Mouse (Mus musculus) liver, embryonic 13.5 days (tissue): ENCODE measurements around the gene Sema4g. TPM values are rescaled to one million over a fixed set of nuclear protein-coding genes. Genes with fewer than 3 reads are reported as not detected.

Source experiments
- ATAC-seq: fragments of 200-750 bp; cut with Nextera tagmentation; 2 replicates; pipeline ENCODE4 v1.8.0; 2017; ENCODE audit warnings: low read depth, mild to moderate bottlenecking, moderate number of reproducible peaks, moderate library complexity
- DNase-seq: peaks from one replicate; pipeline ENCODE4 v3.0.0; 2022
- H3K27ac ChIP-seq: fragments of 300-500 bp; sonication (generic); 2 replicates; pipeline ENCODE4 v1.5.1; 2015; ENCODE audit warnings: moderate library complexity, mild to moderate bottlenecking, inconsistent platforms
- H3K27me3 ChIP-seq: fragments of 300-500 bp; sonication (generic); 2 replicates; pipeline ENCODE4 v1.6.1; 2015; ENCODE audit warnings: mild to moderate bottlenecking, inconsistent platforms
- H3K36me3 ChIP-seq: fragments of 300-500 bp; sonication (generic); 2 replicates; pipeline ENCODE4 v1.6.1; 2015; ENCODE audit warnings: mild to moderate bottlenecking, inconsistent platforms
- H3K4me1 ChIP-seq: fragments of 300-500 bp; sonication (generic); replicated peaks from 2 replicates; pipeline ENCODE4 v1.6.1; 2015; ENCODE audit warnings: inconsistent platforms
- H3K4me2 ChIP-seq: fragments of 300-500 bp; sonication (generic); 2 replicates; pipeline ENCODE4 v1.6.1; 2015; ENCODE audit warnings: inconsistent platforms, mild to moderate bottlenecking, moderate library complexity
- H3K4me3 ChIP-seq: fragments of 300-500 bp; sonication (generic); replicated peaks from 2 replicates; pipeline ENCODE4 v1.5.1; 2015; ENCODE audit warnings: mild to moderate bottlenecking, inconsistent platforms
- H3K9ac ChIP-seq: fragments of 300-500 bp; sonication (generic); 2 replicates; pipeline ENCODE4 v1.6.1; 2015; ENCODE audit warnings: mild to moderate bottlenecking, inconsistent platforms
- H3K9me3 ChIP-seq: fragments of 300-500 bp; sonication (generic); replicated peaks from 2 replicates; pipeline ENCODE4 v1.6.1; 2016; ENCODE audit warnings: inconsistent platforms
- WGBS: fragments of 180-500 bp; shearing (Covaris S2); methylation state at CpG from one replicate; pipeline ENCODE4 v1.1.7; 2015; ENCODE audit not compliant: insufficient replicate concordance; 5-methylcytosine and 5-hydroxymethylcytosine counted together
- polyA plus RNA-seq: library from polyadenylated mRNA; unstranded; fragments of >200 nt; fragmentation: Nextera tagmentation; extraction: Ambion mirVana; gene quantifications from 2 replicates; pipeline ENCODE4 v1.2.1, GENCODE M21; 2015

Sema4g gene
- polyA plus RNA-seq, 1 experiment from 2014 or later: 2.2 TPM

DNA sequence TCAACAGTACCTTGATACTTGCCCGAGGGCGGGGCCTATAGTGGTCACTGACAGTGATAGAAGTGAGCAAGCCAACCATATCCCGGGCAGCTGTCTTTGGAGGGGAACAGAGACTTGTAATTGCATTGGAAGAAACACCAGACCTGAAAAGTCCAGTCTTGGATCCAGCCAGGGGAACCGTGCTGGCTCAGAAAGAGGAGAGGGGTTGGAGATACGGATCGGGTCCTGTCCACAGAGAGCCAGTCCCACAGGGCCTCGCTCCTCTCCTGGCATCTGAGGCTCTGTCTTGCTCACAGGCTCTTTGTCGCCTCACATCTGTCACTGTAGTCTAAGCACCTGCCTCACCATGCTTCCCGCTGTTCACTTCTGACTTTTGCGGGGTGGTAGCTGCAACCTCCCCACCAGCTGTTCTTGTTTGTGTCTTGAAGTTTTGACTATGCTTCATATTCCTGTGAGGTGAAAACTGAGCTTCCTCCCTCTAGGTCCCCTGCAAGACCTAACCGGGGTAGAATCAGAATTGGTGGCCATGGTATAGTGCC is 55.6 kb downstream of the Sema4g start:
- Histone ChIP-seq H3K9ac (no peak overlapping the region), H3K27ac (no peak overlapping the region), H3K4me1 (peaks cover 30% of the 10 kb centered on the region), H3K4me3 (no peak overlapping the region), H3K27me3 (peaks cover 76% of the 10 kb centered on the region), H3K9me3 (no peaks in the 10 kb centered on the region), H3K4me2 (no peak overlapping the region), H3K36me3 (no peaks in the 10 kb centered on the region)
- no peak for DNase-seq
- 56% methylated on average over 11 of the region's 11 CpGs for WGBS
- no peak for ATAC-seq

DNA sequence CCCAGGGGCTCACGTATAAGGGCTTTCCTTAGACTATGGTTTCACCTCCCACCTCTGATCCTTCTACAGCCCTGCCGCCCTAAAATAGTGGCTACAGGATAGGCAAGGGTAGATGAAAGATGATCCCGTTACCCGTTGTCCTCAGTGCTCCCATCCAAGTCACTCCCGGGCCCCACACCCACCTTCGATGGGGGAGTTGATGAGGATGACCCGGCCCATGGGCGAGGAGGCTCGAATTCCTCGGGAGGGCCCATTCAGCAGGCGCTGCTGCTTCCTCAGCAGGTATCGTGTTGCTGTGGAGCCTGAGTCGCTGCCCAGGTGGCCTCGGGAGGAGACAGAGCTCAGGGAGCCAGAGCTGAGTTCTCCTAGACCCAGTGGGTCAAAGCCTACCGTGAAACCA is 56.3 kb downstream of the Sema4g start:
- DNase-seq (no peak), ATAC-seq (no peak)
- peaks cover 72% of the 10 kb centered on the region for H3K27me3 ChIP-seq
- H3K36me3 ChIP-seq: no peaks in the 10 kb centered on the region
- WGBS: 36% methylated on average over 15 of the region's 15 CpGs
- no peaks in the 10 kb centered on the region for H3K9me3 ChIP-seq
- H3K4me1 ChIP-seq: peaks cover 30% of the 10 kb centered on the region
- no peak overlapping the region for H3K4me2 ChIP-seq
- no peak overlapping the region for H3K9ac ChIP-seq
- H3K4me3 ChIP-seq: no peak overlapping the region
- no peak overlapping the region for H3K27ac ChIP-seq

DNA sequence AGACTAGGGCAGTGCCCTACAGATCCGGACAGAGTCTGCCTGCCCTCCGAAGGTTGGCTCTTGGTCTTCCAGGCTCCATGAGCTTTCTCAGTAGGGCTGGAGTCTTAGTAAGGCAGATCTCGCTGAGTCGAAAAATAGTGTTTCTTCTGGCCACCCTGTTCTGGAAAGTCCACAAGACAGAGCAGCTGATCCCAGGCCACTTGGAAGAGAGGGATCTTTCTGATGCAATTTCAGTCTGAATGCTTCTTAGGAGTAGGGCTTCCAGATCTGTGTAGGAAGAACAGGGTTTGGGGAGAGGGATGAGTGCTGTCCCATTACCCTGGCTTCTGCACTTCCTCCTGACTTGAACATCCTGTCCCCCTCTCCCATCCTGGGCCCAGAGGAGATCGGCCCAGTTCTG is 56.8 kb downstream of the Sema4g start, which contains the start of gene Pdzd7:
TSS of gene Pdzd7 (minus strand) at position 67 of the 400 bp plus-strand sequence.
- Histone ChIP-seq H3K27me3 (peaks cover 68% of the 10 kb centered on the region), H3K4me2 (peak within 1 kb of the TSS; percentile 76), H3K9me3 (no peaks in the 10 kb centered on the region), H3K4me1 (peaks cover 30% of the 10 kb centered on the region), H3K36me3 (no peaks in the 10 kb centered on the region), H3K9ac (peak within 1 kb of the TSS; percentile 68), H3K27ac (no peak within 1 kb of the TSS), H3K4me3 (peak within 1 kb of the TSS; percentile 60)
- DNase-seq: no peak
- ATAC-seq: no peak
- WGBS: 52% methylated on average over 5 of the region's 5 CpGs

DNA sequence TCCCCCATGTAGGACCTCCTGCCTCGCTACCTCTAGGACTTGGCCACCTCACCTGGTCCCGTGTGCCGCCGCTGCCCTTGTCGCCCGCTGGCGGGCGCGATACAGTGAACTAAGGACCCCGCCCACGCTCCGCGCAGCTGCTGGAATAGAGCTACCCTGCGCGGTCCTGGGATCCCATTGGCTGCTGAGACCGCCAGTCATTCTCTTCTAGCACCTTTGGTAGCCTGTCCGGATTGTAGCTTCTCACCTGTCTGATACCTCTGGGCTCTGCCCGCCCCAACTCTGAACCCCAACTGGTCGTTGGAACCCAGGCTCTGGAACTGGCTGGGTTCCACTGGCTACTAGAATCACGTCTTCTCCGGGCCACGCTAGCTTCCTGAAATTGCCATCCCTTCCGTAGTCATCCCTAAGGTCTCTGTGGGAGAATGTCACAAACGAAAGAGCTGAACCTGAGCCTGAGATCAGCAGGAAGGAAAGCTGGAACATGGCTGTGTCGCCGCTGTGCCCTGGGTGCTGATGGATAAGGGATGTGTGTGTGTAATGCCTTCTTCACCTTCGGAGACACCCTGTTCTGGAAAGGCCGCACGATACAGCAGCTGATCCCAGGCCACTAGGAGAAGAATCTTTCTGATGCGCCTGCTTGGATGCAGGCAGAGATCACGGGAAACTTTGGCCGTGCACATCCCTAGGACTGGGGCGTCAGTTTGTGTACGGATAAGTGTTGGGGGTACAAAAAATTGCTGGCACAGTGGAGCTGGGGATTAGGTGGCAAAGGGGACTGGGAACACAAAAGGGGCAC is 57.8 kb downstream of the Sema4g start:
- WGBS: 3% methylated on average over 34 of the region's 34 CpGs

DNA sequence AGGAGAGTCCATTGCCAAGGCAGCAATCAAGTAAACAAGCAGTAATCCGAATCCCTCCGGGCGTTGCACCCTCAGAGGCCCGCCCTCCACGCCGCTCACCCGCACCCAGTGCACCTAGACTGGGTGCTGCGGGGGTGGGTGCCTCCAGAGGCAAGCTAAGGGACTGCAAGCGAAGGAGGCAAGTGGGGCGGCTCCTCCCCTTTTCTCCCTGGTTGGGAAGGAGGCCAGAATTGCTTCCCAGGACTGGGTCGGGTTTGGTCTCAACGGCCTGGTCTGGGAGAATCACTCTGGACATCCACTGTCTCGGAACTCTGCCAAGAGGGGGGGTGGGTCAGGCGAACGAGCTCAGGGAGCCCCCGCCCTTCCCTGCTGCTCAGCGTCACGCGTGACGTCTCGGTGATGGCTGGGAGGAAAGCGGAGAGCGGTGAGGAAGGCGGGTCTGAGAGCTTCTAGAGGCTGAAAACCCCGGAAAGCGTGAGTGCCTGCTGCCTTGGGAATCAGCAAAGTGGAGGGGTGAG is 58.6 kb downstream of the Sema4g start, which contains the start of gene Sfxn3:
TSS of gene Sfxn3 (plus strand) at position 87 of the 518 bp plus-strand sequence.
- peaks cover 53% of the 10 kb centered on the region for H3K27me3 ChIP-seq
- H3K9ac ChIP-seq: peak within 1 kb of the TSS; percentile 68
- H3K9me3 ChIP-seq: no peaks in the 10 kb centered on the region
- DNase-seq: peak; percentile 66
- no peaks in the 10 kb centered on the region for H3K36me3 ChIP-seq
- H3K4me1 ChIP-seq: peaks cover 30% of the 10 kb centered on the region
- peak; percentile 87 for ATAC-seq
- H3K27ac ChIP-seq: peak within 1 kb of the TSS; percentile 66
- H3K4me2 ChIP-seq: peak within 1 kb of the TSS; percentile 76
- H3K4me3 ChIP-seq: peak within 1 kb of the TSS; percentile 60
- under 1% methylated on average over 26 of the region's 26 CpGs for WGBS

More for the DNA sequence above, 57.8 kb downstream of the Sema4g start:
- H3K9me3 ChIP-seq: no peaks in the 10 kb centered on the region
- ATAC-seq (peak; percentile 54), DNase-seq (peak; percentile 30)
- H3K4me2 ChIP-seq: peak overlapping the region; percentile 76
- H3K36me3 ChIP-seq: no peaks in the 10 kb centered on the region
- peak overlapping the region; percentile 60 for H3K4me3 ChIP-seq
- peaks cover 60% of the 10 kb centered on the region for H3K27me3 ChIP-seq
- H3K27ac ChIP-seq: no peak overlapping the region
- peaks cover 30% of the 10 kb centered on the region for H3K4me1 ChIP-seq
- H3K9ac ChIP-seq: peak overlapping the region; percentile 68

DNA sequence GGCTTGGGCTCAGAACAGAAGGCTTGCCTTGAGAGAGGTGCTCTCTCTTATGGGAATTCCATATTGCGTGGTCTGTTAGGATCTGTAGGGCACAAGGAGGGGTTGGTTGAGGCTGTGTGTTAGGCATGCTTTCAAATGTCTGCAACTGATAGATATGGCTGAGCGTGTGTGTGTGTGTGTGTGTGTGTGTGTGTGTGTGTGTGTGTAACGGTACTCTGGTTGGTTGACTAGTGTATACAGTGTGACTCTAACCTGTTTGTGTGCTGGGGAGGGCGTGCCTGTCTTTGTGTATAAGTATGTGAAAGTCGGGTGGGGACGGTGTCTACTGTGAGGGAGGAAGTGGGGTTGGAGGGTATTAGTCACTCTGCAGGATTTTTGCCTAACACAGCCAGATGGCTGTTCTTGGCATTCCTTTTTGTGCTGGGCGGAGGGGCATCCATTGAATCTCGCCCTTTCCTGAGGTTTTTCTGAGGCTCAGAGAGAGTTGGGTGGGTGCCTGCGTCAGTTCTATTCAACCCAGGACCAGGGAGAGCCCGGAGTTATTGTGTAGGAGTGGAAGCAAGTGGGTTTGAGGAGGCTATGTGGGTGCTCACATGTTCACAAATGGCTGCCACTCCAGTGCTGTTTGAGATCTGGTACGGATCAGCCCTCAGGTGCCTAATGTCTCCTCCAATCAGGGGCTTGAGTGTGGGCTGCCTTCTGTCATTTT is 59.2 kb downstream of the Sema4g start:
- DNase-seq (no peak), ATAC-seq (peak; percentile 70)
- no peaks in the 10 kb centered on the region for H3K36me3 ChIP-seq
- peak overlapping the region; percentile 66 for H3K27ac ChIP-seq
- 25% methylated on average over 11 of the region's 11 CpGs for WGBS
- H3K9me3 ChIP-seq: no peaks in the 10 kb centered on the region
- H3K9ac ChIP-seq: peak overlapping the region; percentile 68
- peak overlapping the region; percentile 60 for H3K4me3 ChIP-seq
- peaks cover 47% of the 10 kb centered on the region for H3K27me3 ChIP-seq
- H3K4me1 ChIP-seq: peaks cover 30% of the 10 kb centered on the region
- H3K4me2 ChIP-seq: peak overlapping the region; percentile 76

DNA sequence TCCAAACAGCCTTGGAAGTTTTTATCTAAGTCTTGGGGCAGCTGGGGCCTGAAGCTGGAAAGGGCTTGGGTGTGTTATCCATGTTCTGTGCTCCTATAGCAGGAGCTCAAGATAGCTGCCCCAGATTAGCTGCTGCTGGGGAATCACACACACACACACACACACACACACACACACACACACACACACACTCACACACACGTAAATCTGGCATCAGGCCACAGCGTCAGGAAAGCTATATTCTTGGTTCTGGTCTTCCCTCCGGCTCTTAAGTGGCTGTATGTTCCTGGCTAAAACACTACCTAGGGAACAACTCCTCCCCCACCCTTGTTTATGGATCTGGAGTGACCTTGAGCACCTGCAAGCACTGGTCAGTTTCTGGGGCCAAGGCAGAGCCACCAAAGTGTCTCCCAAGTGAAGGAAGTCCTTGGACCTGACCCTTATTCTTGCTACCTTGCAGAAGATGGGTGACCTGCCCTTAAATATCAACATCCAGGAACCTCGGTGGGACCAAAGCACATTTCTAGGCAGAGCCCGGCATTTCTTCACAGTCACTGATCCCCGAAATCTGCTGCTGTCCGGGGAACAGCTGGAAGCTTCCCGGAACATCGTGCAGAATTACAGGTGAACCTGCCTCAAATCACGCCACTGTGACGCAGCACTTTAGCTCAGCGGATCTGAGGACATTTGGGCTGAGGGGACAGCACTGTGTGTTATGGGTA is 59.9 kb downstream of the Sema4g start:
- Histone ChIP-seq H3K36me3 (no peaks in the 10 kb centered on the region), H3K4me2 (peak overlapping the region; percentile 76), H3K27me3 (peaks cover 40% of the 10 kb centered on the region), H3K4me1 (peaks cover 30% of the 10 kb centered on the region), H3K9me3 (no peaks in the 10 kb centered on the region), H3K9ac (0 out of 2 replicates have a peak overlapping the region, but pooled peaks have one; percentile 68), H3K4me3 (peak overlapping the region; percentile 60), H3K27ac (peak overlapping the region; percentile 66; the same call in 1 of the 2 replicates)
- ATAC-seq: no peak
- DNase-seq: no peak
- WGBS: 70% methylated on average over 12 of the region's 12 CpGs

DNA sequence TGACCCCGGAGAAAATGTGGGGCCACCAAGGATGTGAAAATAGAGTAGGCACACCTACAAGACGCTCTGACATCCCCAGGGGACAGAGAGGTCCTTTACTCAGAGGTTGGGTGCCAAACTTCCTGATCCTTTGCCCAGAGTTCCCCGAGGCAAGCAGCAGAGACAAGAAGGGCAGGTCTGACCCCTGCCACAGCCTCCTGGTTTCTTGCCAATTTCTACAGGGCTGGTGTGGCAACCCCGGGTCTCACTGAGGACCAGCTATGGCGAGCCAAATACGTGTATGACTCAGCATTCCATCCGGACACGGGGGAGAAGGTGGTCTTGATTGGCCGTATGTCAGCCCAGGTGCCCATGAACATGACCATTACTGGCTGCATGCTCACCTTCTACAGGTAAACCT is 60.6 kb downstream of the Sema4g start:
- no peaks in the 10 kb centered on the region for H3K36me3 ChIP-seq
- no peak overlapping the region for H3K27ac ChIP-seq

More for the DNA sequence above, 60.6 kb downstream of the Sema4g start:
- DNase-seq: no peak
- H3K4me2 ChIP-seq: no peak overlapping the region
- WGBS: 61% methylated on average over 9 of the region's 9 CpGs
- peaks cover 34% of the 10 kb centered on the region for H3K4me1 ChIP-seq
- peaks cover 33% of the 10 kb centered on the region for H3K27me3 ChIP-seq
- H3K4me3 ChIP-seq: no peak overlapping the region
- no peaks in the 10 kb centered on the region for H3K9me3 ChIP-seq
- no peak for ATAC-seq
- H3K9ac ChIP-seq: no peak overlapping the region
